Mouse (Mus musculus) c-Kit-positive CD71-positive TER-119-positive erythroid progenitor cells, embryonic 14.5 days (primary cell): ENCODE results near the gene Olfr78.

Source experiments
- DNase-seq: peaks from one replicate; pipeline ENCODE4 v3.0.0-alpha.2; 2013; ENCODE audit warnings: low spot score

Olfr78 gene

GRCm38 (mm10) chr7:102759266-102759665 is at the start of gene Olfr78, which contains the start of gene Olfr560:
Olfr78 (minus strand) TSS chr7:102759471.
Olfr560 (minus strand) TSS chr7:102759366.
- DNase-seq, result no peak

- DNase-seq, result no peak
These were observed 43.9 kb upstream of the Olfr78 start, which contains the start of gene Olfr564 for GRCm38 (mm10) chr7:102803180-102803579. Olfr564 (plus strand) TSS chr7:102803480.

- DNase-seq, result no peak
These were observed 11.7 kb upstream of the Olfr78 start, which contains the start of gene Olfr561 for GRCm38 (mm10) chr7:102770921-102771320. Olfr561 (plus strand) TSS chr7:102771221.

GRCm38 (mm10) chr7:102752086-102752485 is 7.2 kb downstream of the Olfr78 start:
- no peak for DNase-seq

GRCm38 (mm10) chr7:102737705-102738104 is 21.6 kb downstream of the Olfr78 start:
- no peak for DNase-seq

- no peak for DNase-seq
These were observed 25.5 kb downstream of the Olfr78 start for GRCm38 (mm10) chr7:102733793-102734192.

- no peak for DNase-seq
These were observed 31.9 kb downstream of the Olfr78 start, which contains the start of gene Olfr559 for GRCm38 (mm10) chr7:102727391-102727790. Olfr559 (minus strand) TSS chr7:102727491.

- DNase-seq, result no peak
These were observed 40.3 kb downstream of the Olfr78 start, which contains the start of gene Olfr33 for GRCm38 (mm10) chr7:102718970-102719369. Olfr33 (minus strand) TSS chr7:102719070.

GRCm38 (mm10) chr7:102701915-102702314 is 57.4 kb downstream of the Olfr78 start, which contains the start of gene Olfr558:
Olfr558 (plus strand) TSS chr7:102702215.
- no peak for DNase-seq

GRCm38 (mm10) chr7:102698461-102698860 is 60.8 kb downstream of the Olfr78 start:
- no peak for DNase-seq

GRCm38 (mm10) chr7:102695358-102696125 is 63.7 kb downstream of the Olfr78 start, which contains the start of gene Olfr557:
Olfr557 (plus strand) TSS chr7:102695910.
- peak; percentile 30 for DNase-seq
